Mouse (Mus musculus) CD8-positive naive resting alpha-beta T cell, adult 2 months (primary cell): Measurements from ENCODE around the gene Olig2.

Experiments
- DNase-seq, 2 experiments: peaks; one replicate each; pipeline ENCODE4 v3.0.0; 2022; ENCODE audit warnings: low read depth in 2 of 2, low spot score in 2 of 2

The Olig2 gene

GRCm38 (mm10) chr16:91270212-91270971 lies 45.1 kb downstream of the Olig2 start:
- no peak for DNase-seq

GRCm38 (mm10) chr16:91270982-91271549 lies 45.8 kb downstream of the Olig2 start:
- no peak for DNase-seq

- no peak for DNase-seq
Measured at GRCm38 (mm10) chr16:91271634-91272033, 46.4 kb downstream of the Olig2 start.
